Mouse (Mus musculus): ENCODE measurements around the gene Ints7. TPM values are rescaled to one million over a fixed set of nuclear protein-coding genes. Genes with fewer than 3 reads are reported as not detected.

Gene Ints7
- total RNA-seq, 2 experiments from 2014 or later = 12.4 to 13.2 TPM

DNA sequence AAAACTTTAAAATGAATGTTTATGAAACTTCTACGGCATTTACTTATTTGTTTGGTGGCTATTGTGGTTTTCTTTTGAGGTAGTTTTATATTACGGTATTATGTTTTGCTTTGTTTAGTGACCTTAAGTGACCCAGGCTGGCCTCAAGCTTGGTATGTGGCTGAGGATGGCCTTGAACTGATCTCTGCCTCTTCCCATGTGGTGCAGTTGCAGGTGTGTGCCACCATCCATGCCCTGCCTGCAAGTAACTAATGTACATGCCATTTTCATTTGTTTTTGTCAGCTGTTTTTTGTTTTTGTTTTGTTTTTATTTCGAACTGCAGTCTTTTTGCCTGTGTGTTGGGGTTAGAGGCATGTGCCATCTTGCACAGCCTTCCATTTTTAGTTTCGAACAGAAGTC is 6.2 kb downstream of the Ints7 start:
- no peak for DNase-seq (ENCODE audit: low spot score)
- intact Hi-C loops (cut with DNase I) = no loop called here

DNA sequence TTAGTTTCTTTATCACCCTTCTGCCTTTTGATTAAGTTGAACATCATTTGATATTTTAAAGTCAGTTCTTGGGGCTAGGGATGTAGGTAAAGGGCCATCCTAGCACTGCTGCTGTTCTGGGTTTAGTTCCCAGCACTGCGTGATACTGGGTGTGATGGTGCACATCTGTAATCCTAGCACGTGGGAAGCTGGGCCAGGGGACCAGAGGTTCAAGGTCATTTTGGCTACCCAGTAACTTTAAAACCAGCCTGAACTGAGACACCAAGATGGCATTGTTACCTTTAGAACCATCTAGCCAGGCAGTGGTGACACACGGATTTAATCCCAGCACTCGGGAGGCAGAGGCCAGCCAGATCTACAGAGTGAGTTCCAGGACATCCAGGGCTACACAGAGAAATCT is 8.4 kb downstream of the Ints7 start:
- no peak for DNase-seq (ENCODE audit: low spot score)
- intact Hi-C loops (cut with DNase I) = no loop called here

DNA sequence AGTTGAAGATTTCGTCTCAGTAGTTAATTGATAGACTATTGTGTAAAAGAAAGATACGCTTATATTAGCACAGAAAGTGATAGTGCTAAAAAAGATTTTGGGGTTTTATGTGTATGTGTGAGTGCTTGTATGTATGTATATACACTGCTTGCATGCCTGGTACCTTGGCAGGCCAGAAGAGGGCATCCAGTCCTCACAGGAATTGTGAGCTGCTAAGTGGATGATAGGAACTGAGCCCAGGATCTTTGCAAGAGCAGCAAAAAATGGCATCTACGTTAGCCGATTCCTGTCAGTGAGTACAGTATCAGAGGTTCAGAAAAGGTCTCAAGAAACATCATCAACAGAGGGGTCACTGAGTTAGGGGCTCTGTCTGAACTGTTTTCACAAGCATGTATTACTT is 9.0 kb downstream of the Ints7 start:
- no peak for DNase-seq (ENCODE audit: low spot score)
- intact Hi-C loops (cut with DNase I) = no loop called here

DNA sequence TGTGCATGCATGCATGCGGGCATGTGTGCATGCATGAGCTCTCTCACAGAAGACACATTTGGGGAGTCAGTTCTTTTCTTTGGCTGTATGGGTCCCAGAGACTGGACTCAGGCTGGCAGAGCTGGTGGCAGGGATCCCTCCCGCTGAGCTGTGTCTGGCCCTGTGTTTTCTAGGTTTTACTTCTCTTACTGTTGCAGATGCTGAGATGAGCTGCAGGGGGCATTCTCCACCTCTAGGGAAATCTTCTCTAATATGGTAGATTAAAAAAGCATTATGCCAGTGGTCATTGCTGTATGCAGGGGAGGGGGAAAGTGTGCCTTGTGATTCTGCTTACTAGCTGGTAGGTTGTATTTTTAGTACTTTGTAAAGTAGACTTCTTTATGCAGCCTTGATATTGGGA is 10.3 kb downstream of the Ints7 start:
- intact Hi-C loops (cut with DNase I) = no loop called here
- no peak for DNase-seq (ENCODE audit: low spot score)

DNA sequence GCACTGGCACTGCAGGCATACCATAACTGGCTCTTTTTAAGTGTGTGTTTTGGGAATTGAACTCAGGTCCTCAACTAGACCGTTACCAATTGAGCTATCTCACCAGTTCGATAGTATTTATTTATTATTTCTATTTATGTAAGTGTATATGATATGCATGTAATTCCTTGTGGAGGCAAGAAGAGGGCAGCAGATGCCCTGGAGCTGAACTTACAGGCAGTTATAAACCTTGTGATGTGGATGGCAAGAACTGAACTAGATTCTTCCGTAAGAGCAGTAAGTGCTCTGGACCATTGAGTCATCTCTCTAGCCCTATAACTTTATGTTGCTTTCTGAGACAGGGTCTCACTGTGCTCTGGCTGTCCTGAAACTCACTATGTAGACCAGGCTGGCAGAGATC is 11.6 kb downstream of the Ints7 start:
- intact Hi-C loops (cut with DNase I) = no loop called here
- no peak for DNase-seq (ENCODE audit: low spot score)

DNA sequence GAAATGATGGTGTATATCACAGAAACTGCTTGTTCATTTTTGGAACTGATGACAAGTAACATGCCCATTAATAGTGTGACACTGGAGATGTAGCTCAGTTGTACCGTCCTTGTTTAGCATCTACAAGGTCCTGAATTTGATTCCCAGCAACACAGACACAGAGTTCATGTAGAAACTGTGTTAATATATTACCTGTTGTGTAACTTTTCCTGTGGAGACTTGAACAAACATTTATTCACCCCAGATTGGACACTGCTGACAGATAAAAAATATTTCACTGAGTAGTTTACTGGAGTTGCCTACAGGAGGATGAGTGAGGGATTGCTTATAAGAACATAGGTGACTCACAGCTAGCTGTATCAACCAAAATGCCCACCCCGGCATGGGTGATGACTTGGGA is 13.3 kb downstream of the Ints7 start:
- DNase-seq (ENCODE audit: low spot score) = no peak
- intact Hi-C loops (cut with DNase I) = no loop called here

DNA sequence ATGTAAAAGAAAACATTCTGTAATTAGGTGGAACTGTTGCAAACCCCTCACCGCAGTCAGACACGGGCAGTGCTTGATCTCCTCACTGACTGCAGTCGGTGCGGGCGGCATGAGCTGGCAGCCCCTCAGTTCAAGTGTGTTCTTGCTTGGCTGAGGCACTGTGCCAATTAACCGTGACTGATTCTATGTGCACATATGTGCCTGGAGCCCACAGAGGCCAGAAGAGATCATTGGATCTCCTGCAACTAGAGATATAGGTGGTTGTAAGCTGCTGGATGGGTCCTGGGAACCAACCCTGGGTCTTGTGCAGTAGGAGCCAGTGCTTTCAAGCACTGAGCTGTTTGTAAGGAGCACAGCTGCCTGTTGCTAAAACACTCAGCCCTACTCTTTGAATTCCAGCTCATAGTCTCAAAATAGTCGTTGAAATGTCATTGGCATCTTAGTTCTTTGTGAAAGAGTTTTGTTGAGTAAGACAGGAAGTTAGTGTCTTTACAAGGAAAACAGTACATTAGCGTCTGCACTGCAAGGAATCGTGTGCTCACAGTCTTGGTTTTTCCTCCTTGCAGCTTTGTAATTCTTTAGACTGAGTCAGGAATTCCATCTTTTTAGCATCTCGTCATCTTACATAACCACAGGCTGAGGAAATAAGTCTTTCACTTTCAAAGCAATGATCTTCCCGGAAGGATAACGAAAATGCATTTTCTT is 16.7 kb downstream of the Ints7 start:
- DNase-seq (ENCODE audit: low spot score) = no peak
- intact Hi-C loops (cut with DNase I) = no loop called here

DNA sequence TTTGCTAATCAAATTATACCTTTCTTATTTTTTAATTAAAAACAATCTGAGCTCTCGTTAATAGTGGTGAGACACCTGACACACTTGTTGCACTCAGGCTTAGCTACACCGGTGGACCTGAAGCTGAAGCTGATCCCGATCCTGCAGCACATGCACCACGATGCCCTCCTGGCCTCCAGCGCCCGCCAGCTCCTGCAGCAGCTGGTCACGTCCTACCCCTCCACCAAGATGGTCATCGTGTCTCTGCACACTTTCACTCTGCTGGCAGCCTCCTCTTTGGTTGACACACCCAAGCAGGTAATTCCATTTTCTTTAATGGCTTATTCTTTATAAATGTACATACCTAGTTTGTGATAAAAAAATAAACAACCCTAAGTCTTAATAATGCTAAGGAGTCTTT is 20.6 kb downstream of the Ints7 start:
- no peak for DNase-seq (ENCODE audit: low spot score)
- intact Hi-C loops (cut with DNase I) = no loop called here

DNA sequence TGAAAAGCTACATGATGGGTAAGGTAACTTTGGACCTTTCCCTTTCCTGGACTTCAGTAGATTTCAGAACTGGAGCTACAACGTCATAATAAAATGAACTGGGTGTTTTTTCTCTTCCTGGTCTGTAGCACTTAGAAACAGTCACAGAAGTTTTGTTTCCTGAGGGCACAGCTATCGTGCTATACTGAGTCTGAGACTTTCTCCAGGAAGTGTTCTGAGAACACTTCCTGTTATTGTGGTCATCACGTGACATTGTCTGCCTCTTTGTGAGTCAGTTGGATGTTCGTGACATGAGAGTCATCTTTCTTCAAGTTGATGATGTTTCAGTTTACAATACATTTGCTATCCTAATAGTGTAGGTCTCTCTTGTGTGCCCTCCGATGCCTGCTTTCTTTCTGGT is 23.8 kb downstream of the Ints7 start:
- intact Hi-C loops (cut with DNase I) = no loop called here
- DNase-seq (ENCODE audit: low spot score) = no peak

DNA sequence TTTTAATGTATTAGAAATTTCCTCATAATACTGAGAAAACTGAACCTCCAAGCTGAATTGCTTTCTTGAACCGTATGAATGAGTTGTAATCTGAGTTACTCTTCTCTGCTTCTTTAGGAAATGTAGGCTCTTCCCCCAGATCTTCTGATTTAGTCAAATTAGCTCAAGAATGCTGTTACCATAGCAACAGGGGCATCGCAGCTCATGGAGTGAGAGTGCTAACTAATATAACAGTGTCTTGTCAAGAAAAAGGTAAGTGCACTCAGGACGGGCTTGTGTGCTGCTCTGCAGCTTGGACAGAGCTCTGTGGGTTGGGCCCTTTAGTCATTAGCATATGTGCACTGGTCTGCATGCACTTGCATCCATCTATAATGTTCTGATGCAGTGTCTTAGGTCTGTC is 29.3 kb downstream of the Ints7 start:
- no peak for DNase-seq (ENCODE audit: low spot score)
- intact Hi-C loops (cut with DNase I) = loop anchor here (5.0 kb wide), 1 partner anchor 158 kb away; no protein-coding TSS in a partner anchor

DNA sequence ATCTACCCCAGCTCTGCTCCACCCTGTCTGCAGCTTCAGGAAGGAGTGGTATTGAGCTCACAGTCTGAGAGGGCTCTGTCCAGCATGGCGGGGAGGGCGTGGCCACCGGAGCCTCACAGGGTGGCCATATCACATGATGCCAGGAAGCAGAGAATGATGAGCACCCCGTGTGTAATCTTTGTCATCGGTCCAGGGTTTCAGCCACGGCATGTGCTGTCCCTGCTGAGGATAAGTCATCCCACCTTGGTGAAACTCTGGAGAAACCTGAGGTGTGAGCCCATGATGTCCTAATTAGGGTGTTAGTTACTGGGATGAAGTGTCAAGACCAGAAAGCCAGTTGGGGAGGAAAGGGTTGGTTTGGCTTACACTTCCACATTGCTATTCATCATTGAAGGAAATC is 33.6 kb downstream of the Ints7 start:
- intact Hi-C loops (cut with DNase I) = loop anchor here (5.0 kb wide), 1 partner anchor 153 kb away; no protein-coding TSS in a partner anchor
- DNase-seq (ENCODE audit: low spot score) = no peak

DNA sequence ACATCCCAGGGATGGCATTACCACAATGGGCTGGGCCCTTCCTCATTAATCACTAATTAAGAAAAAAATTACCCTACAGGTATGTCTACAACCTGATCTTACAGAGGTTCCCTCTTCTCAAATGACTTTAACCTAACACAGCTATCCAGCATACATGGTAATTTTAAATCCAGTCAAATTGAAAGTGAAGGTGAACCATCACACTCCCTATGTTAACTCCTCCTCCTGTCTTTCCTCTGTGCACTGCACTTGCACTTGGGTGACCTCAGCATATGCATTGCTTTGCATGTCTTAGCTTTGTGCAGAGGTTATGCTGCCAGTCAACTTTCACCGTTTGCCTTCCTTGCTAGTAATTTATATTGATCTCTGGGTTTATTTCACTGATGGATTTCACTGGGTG is 34.1 kb downstream of the Ints7 start:
- no peak for DNase-seq (ENCODE audit: low spot score)
- intact Hi-C loops (cut with DNase I) = loop anchor here (5.0 kb wide), 1 partner anchor 153 kb away; no protein-coding TSS in a partner anchor

DNA sequence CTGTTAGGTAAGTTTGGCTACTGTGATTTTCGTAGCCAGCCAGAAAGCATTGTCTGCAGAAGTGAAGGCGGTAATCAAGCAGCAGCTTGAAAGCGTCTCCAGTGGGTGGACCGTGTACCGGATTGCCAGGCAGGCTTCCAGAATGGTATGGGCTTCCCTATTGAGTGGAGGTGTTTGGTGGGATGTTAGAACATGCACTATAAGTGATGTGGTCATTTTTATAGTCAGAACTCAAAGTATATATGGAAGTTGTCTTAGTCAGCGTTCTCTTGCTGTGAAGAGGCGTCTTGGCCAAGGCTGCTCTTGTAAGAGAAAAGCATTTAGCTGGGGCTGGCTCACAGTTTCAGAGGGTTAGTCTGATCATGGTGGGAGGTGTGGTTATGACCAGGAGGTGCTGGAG is 34.9 kb downstream of the Ints7 start:
- DNase-seq (ENCODE audit: low spot score) = no peak
- intact Hi-C loops (cut with DNase I) = no loop called here

DNA sequence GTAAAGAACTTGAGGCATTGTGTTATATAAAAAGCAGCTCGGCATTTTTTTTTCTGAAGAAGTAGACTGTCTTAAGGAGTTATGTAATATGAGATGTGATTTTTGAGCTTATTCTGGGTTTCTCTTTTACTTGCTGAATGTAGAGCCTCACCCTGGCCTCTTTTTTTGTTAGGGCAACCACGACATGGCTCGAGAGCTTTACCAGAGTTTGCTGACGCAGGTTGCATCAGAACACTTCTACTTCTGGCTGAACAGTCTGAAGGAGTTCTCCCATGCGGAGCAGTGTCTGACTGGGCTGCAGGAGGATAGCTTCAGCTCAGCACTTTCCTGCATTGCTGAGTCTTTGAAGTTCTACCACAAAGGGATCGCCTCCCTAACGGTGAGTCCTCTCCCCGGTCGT is 36.2 kb downstream of the Ints7 start:
- intact Hi-C loops (cut with DNase I) = no loop called here
- no peak for DNase-seq (ENCODE audit: low spot score)

DNA sequence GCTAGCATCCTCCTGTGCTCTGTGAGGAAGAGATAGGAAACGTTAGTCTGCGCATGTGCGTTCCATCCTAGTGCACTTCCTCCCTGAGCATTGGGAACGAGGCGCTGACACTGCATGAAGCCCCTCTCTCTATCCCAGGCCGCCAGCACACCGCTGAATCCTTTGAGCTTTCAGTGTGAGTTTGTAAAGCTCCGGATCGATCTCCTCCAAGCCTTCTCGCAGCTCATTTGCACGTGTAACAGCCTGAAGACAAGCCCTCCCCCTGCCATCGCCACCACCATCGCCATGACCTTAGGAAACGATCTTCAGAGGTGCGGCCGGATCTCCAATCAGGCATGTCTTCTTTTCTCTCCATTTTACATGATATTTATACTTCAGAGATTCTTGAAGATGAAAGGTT is 37.4 kb downstream of the Ints7 start:
- intact Hi-C loops (cut with DNase I) = no loop called here
- DNase-seq (ENCODE audit: low spot score) = no peak

DNA sequence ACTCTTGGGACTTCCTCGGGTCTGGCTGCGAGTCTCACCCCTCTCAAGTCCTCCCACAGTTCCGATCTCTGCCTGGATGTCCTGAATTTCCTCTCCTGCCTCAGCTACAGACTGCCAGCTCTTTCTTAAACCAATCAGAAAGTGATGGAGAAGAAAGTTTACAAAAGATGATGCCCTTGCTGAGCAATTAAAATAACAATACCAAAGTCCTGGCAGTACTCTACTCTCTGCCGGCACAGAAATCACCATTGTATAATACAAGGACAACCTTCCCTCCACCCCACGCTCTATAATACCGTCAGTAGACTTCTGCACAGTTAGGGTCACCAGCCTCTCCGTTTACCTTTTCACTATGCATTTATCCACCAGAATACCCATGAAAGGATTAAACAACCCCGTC is 40.8 kb downstream of the Ints7 start:
- DNase-seq (ENCODE audit: low spot score) = no peak
- intact Hi-C loops (cut with DNase I) = loop anchor here (5.0 kb wide), 1 partner anchor 101 kb away; the partner anchor contains the start of gene Lpgat1

DNA sequence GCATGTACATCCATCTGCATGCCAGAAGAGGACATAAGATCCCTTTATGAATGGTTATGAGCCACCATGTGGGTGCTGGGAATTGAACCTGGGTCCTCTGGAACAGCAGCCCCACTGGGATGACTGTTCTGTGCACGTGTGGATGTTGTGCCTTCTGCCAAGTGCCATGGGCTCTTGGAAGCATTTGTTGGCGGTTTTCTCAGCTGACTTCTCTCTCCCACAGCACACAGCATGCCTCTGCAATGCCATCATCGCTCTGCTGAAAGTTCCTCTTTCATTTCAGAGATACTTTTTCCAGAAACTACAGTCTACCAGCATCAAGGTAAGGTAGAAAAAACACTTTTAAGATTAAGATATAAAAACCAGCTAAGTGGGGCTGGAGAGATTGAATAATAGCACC is 42.2 kb downstream of the Ints7 start:
- intact Hi-C loops (cut with DNase I) = loop anchor here (5.0 kb wide), 1 partner anchor 100 kb away; the partner anchor contains the start of gene Lpgat1
- DNase-seq (ENCODE audit: low spot score) = no peak

DNA sequence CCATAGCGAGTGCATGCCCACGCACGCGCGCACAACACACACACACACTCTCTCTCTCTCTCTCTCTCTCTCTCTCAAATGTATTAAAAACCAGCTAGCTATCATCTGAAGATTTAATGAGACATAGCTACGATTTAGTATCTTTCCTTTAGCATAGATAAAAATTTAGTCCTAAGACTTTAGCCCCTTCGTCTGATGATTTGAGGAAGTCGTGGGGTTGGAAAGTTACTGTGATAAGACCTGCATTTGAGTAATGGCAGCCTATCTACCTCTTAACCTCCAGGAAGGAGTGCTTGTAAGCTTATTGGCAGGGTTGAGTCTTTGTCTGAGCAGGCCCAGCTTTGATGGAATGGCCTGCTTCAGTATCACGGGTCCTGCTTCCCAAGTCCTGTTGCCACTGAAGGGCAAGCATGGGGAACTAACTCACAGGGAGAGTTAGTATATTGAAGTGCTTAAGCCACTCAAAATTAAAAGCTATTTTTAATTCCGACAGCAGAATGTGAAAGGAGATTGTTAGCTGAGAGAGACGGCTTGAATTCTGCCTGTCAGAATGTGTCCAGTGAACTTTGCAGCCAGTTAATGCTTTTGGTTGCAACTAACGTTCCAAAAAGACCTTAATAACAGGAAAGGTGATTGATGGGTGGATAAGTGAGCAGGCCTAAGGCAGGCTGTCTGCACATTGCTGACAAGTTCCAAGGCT is 42.8 kb downstream of the Ints7 start:
- intact Hi-C loops (cut with DNase I) = loop anchor here (5.0 kb wide), 1 partner anchor 99 kb away; the partner anchor contains the start of gene Lpgat1

DNA sequence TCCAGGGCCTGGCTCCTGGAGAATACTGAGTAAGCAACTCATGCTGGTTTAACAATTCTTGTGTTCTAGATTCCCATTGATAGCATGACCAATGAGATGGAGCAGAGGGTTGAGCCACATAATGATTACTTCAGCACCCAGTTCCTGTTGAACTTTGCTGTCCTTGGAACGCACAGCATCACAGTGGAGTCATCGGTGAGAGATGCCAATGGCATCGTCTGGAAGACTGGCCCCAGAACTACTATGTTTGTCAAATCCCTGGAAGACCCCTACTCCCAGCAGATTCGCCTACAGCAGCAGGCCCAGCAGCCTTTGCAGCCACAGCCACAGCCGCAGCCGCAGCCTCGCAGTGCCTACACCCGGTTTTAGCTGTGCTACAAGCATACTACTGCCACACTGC is 45.7 kb downstream of the Ints7 start:
- intact Hi-C loops (cut with DNase I) = no loop called here
- no peak for DNase-seq (ENCODE audit: low spot score)

More for the DNA sequence above, 42.8 kb downstream of the Ints7 start:
- no peak for DNase-seq (ENCODE audit: low spot score)

DNA sequence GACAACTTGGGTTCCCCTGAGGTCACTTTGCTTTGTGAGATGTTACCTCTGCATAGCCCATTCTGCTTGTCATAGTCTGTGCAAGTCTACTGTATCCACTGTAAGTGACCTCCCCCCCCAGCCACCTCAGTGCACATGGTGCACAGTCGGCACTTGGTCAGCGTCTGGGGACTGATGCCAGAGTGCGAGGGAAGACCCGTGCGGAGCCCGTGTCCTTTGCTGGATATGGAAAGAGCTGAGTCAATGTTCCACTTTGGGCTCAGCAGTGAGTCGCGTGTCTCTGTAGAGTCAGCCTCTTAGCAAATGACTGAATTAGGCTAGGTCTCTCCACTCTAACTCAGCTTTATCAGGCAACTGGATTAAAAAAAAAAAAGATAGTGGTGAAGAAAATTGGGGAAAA is 47.4 kb downstream of the Ints7 start:
- intact Hi-C loops (cut with DNase I) = no loop called here
- no peak for DNase-seq (ENCODE audit: low spot score)

DNA sequence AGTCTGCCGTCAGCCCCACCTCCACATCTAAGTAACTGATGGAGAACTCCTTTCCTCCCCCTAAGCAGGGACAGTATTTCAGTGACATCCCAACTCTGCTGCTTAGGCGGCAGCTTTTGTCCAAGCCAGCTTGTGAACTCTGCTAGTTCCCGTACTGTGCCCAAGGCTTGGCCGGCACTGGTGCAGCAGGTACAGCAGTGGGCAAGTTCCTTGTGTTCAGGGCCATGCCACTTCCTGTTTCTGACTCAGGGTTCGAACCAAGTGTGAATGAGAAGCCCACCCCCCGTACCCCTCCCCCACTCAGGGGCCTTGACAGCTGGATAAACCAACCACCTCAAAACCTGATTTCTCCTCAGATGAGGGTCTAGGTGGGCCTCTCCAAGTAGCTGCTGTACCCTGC is 49.1 kb downstream of the Ints7 start:
- DNase-seq (ENCODE audit: low spot score) = no peak
- intact Hi-C loops (cut with DNase I) = no loop called here

DNA sequence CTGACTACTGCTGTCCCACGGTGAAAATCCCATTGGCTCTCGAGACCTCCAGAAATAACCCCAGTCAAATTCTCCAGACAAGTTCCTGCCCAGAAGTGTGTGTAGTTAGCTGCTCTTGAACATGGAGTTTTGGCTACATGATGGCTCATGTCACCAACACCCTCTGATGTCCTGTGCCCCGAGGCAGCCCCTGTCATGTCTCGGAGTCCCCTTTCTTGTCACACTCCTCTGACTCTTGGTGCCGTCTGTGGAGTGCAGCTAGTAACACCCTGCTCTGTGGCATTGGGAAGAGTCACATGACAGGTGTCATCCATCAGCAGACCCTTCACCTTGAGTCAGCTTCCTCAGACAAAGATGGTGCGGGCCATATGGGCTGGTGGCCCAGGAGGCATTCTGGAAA is 49.6 kb downstream of the Ints7 start:
- intact Hi-C loops (cut with DNase I) = no loop called here
- DNase-seq (ENCODE audit: low spot score) = no peak
